Mouse (Mus musculus) layer of hippocampus, adult 9-11 months (tissue): ENCODE results near the gene Tpsg1.

ENCODE experiments used
- DNase-seq: peaks from one replicate; pipeline ENCODE4 v3.0.0; 2022

Tpsg1 gene

DNA sequence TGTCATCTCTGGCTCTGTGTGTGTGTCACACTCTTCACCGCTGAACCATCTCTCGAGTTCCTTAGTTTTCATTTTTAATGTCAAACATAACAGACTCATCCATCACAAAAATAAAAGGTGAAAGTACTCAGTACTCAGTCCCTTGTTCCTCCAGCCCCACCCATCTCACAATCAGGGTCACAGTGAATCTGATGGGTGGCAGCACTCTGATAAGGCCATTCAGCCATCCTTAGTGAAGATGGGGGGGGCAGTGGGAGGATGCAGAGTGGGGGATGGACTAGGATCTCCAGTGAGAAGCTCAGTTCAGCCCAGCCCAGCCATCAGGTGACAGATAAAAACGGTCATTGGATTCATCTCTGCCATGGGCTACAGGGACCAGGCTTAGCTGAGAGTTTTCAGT, at the start of gene Tpsg1:
Gene Tpsg1, plus strand, starts transcription at position 301 of the 400 bp plus-strand sequence.
- no peak for DNase-seq

DNA sequence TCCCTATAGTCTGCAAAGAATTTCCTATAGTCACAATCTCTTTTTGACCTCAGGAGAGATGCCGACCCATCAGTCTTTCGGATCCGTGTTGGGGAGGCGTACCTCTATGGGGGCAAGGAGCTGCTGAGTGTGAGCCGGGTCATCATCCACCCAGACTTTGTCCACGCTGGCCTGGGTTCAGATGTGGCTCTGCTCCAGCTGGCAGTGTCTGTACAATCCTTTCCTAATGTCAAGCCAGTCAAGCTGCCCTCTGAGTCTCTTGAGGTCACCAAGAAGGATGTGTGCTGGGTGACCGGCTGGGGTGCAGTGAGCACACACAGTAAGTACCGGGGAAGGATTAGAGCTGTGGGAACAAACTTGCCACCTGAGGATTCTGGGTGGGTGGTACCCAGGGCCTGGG, 48.3 kb upstream of the Tpsg1 start:
- no peak for DNase-seq

DNA sequence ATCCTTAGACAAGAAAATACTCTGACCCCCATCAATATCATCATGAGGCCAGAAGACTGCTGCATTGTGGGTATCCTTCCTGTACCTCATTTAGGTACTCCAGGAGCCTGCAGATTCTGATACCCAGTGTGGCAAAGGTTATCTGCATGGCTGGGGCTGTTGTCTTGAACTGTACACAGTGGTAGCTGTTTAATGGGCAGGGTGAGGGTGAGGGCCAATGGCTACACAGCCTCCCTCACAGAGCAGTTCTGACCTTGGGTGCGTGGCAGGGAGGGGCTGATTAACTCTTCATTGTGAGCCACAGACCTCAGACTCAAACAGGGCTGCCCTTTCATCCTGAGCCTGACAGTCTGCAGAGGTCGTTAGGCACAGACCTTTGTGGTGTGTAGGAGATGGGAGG, 46.1 kb upstream of the Tpsg1 start:
- DNase-seq, result no peak

DNA sequence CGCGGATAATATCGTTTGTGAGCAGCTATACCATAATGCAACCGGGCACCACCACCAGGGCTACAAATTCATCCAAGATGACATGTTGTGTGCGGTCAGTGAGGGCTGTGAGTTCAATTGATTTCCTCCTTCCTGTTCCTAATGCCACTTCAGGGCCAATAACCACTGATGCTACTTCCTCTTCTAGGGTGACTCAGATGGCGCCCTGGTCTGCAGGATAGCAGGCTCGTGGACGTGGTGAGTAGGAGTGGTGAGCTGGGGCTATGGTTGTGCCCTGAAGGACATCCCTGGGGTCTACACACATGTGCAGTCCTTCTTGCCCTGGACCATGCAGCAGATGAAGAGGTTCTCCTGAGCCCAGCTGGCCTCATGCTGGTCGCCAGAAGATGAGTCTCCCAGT, 36.8 kb upstream of the Tpsg1 start:
- DNase-seq, result no peak

DNA sequence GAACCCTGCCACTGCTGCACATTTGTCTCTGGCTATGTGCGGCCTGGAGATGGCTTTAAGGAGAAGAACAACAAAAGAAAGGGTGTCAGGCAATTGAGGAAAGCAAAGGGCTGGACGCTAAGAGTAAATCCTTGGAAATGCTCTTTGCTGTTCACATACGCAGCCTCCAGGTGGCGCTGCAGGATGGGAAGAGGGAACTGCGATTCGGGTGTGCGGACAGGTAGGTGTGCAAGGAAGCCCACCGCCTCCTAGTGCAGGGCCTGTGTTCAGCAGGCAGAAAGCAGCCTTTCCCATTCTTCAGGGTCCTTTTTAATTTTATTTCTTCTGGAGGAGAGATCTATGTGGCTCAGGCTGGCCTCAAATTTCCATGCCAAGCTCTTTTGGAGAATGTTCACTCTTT, 35.1 kb upstream of the Tpsg1 start:
- DNase-seq, result peak; percentile 26

DNA sequence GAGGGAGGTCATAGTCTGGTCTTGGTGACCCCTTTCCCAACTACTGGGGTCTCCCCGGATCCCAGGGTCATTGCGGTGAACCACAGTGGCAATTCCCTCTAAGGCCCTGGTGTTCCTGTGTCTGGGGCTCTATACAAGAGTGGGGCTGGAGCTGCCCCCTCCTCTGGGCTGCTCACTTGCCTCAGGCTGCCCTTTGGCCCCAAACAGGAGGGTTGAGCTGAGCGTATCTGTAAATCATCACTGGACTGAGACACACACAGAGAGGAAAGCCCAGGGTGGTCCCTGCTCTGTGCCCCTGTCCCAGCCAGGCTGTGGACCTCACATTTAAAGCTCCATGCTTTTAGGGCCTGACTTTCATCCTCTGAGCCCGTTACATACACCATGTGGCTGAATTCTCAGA, 30.9 kb upstream of the Tpsg1 start:
- no peak for DNase-seq

DNA sequence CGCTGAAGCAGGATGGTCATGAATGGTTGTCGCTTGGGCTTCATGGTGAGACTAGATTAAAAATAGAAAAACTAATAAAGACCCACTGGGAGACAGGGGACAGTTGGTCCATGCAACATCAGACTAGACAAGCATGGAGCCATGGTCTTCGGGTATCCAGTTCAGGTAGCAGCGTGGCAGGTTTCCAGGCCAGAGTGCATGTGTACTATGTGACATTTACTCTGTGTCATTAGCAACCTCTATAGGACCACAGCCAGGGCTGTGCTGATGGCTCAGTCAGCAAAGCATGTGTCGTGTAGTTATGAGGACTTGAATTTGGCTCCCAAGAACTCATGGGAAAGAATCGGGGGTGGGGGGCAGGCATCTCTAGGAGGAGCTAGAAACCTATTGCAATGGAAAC, 29.1 kb upstream of the Tpsg1 start:
- no peak for DNase-seq

DNA sequence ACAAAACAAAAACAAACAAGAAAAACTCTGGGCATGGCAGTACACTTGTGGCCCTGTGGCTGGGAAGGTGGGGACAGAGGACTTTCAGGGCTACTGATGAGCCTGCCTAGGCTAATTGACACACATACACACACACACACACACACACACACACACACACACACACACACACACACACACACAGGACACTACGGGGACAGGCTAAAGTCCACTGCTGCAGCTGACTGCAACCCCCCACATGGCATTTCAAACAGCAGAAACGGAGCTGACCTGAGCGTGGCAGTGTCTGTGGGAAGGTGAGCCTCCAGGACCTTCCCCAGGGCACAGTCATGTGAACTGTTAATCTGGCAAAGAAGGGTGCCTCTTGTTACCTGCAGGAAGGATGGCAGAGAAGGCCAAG, 27.6 kb upstream of the Tpsg1 start:
- DNase-seq, result no peak

DNA sequence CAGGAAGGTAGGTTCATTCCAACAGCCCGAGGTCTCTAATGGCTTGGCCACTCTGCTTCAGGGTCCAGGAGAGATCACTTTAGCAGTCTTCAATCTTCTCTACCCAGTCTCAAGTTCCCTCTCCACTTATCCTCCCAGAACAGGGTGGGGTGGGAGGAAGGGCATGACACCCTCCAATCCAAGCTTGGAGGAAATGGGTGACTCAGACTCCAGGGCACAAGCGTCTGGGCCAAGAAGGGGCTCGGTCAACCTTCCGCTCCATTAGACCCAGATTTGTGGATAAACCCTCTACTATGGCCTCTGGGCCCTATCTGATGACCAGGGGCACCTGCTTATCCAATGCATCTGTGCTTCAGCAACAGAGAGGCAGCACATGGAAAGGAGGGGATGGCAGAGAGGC, 23.6 kb upstream of the Tpsg1 start, which contains the start of gene Tpsab1:
Gene Tpsab1, minus strand, starts transcription at position 101 of the 400 bp plus-strand sequence.
- no peak for DNase-seq

DNA sequence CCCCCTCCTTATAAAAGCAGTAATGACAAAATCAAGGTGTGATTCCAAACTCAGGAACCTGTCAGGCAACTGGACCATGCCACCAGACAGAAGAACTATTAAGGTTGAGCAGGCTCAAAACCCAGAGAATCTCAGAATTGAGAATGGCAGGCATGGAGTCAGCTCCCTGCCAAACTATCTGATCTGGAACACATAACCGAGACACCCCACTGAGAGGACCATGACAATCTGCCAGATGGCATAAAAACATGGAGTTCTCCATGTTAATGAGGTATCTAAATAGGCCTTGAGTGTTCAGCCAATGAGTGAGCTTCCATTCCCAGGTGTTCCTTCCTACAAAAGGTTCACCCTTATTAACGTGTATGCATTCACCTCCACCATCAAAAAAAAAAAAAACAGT, 7.8 kb upstream of the Tpsg1 start:
- no peak for DNase-seq

DNA sequence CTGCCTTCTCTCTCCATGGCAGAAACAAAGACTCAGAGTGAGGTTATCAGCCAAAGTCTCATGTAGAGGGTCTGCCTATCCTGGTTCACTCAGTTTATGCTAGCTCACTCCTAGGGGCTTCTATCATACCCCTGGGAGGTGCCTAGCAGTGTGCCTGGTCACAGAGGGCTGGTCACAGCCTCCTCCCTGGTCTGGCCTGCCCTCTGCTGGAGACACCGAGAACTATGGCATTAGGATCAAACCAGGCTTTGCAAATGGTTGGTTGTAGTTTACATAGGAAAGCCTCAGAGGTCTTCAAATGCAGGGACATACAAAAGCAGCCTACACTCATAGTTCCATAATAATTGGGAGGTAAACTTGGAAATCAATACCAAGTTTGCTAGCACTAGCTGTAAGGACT, 5.3 kb upstream of the Tpsg1 start:
- no peak for DNase-seq

DNA sequence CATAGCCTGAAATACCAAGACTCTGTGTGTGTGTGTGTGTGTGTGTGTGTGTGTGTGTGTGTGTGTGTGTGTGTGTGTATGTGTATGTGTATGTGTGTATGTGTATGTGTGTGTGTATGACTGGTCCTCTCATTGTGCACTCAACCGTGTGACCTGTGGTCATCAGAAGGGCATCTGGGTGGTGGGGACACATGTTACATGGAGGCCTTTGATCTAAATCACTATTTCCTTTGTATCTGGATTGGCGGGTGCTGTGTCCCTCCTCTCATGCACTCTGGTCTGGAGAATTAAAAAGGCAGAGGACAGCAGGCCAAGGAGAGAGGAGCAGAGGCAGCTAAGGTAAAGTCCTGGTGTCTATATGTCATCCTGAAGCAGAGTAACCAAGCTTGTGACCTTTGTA, 3.1 kb upstream of the Tpsg1 start, which contains the start of gene Tpsb2:
Gene Tpsb2, plus strand, starts transcription at position 301 of the 400 bp plus-strand sequence.
- DNase-seq, result no peak

DNA sequence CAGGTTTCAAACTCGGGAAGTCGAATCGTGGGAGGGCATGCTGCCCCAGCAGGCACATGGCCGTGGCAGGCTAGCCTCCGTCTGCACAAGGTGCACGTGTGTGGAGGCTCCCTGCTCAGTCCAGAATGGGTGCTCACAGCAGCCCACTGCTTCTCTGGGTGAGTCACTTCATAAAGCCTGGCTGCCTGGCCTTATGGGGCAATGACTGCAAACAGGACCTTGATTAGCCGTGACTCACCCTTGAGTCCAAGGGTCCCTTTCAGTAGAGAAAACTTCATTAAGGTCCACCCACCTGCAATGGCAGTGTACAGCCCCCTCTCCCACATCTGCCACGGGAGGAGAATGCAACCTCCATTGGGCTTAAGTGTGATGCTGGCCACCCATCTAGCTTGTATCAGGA, 3.4 kb downstream of the Tpsg1 start:
- DNase-seq, result no peak

DNA sequence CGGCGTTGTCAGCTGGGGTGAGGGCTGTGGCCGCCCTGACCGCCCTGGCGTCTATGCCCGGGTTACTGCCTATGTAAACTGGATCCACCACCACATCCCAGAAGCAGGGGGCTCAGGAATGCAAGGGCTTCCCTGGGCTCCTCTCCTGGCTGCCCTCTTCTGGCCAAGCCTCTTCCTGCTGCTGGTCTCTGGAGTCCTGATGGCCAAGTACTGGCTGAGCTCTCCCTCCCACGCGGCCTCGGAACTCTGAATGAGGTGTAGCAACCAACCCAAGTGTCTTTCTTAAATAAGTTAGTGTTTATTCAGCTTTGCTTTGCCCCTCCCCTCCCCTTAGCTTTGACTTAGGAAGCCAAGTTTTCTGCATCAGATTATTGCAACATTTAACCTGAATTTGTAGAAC, 4.9 kb downstream of the Tpsg1 start:
- no peak for DNase-seq

DNA sequence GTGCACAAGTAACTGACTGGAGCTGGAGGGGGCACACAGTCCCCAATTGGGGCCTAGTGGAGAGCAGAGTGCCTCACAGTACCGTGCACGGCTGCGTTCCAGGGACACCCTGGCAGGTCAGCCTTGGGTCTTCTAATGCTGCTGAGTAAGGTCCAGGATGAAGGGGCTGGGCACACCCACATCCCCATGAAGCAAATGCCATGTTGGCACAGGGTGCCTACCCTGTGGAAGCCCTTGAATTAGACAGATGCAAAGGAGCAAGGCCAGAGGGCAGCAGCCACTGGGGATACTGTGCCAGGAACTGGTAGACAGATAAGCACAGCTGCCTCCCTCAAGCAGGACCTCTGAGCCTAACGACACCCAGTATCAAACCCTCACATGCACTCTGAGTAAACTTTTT, 25.5 kb downstream of the Tpsg1 start:
- no peak for DNase-seq

DNA sequence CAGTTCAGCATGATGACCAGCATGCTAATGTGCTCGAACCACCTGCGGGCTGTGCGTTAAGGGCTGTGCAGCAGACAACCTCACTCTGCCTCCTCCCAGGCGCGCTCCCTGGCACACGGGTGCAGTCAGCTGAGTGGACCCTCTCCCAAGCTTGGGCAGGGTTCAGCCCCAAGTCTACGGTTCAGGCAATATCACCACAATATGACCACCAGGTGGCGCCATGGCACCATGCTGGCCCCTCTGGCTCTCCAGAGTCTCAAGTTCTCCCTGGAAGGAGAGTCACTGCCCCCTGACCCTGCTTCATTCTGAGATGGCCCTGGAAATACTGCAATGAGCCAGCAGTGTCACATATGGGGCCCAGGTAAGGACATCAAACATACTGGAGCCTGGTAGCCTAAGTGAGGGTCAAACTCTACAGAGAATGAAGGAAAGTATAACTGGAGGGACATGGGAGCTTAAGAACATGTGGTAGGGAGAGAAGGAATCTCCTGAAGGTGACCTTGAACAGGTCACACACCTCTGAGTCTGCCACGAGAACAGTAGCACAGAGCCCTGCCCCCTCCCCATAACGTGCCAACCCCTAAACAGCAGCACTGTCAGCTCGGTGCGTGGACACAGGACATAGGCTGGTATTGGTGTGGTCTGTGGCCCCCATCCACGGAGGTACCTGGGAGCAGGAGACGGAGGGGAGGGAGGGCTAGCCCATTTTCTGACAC, 28.9 kb downstream of the Tpsg1 start:
- peak; percentile 55 for DNase-seq

DNA sequence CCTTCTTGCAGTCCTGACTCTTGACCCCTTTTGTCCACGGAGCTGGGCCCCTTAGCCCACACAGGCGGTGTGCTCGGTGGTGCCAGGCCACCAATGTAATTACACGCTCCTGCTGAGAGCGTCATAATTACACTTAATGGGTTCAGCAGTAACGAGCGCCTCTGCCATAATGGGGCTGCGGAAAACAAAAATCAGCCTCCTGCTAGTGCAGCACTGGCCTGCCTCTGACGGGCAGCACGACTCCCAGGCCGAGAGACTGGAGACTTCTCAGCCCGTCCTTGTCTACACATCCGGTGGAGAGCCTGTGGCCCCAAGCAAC, 29.4 kb downstream of the Tpsg1 start:
- no peak for DNase-seq

DNA sequence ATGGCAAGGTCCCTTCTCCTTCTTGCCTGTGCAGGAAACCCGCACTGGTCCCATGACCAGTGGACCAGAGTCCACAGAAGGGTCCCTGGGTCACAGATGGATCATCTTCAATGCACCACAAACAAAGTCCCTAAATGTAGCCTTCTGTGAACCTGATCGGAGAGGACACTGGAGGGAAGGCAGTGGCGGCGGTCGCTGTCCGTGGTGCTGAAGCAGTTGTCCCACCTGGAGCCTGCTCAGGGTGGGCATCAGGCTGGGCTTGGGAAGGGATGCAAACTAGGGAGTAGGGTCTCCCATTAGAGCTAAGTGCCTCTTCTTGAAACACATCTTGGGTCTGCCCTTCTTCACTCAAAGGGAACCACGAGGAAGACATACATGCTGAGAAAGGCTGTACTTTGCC, 31.4 kb downstream of the Tpsg1 start:
- no peak for DNase-seq

DNA sequence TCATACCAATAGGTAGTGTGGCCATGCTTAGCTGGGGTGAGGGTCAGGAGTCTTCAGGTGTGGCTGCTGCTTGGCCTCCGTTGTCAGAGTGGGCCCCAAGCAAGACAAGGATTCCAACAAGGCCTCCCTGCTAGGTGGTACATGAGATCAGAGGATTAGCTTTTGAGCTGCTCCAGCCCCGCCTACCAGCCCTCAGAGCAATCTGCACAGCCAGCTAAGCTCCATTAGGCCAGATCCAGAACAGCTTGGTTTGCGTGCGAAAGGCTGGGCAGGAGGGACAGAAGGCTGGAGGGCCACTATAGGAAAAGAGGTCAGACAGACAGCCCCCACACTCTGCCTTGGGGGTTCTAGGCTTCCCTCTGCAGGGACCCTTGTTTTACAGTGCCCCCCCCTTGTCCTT, 32.4 kb downstream of the Tpsg1 start:
- DNase-seq, result no peak

DNA sequence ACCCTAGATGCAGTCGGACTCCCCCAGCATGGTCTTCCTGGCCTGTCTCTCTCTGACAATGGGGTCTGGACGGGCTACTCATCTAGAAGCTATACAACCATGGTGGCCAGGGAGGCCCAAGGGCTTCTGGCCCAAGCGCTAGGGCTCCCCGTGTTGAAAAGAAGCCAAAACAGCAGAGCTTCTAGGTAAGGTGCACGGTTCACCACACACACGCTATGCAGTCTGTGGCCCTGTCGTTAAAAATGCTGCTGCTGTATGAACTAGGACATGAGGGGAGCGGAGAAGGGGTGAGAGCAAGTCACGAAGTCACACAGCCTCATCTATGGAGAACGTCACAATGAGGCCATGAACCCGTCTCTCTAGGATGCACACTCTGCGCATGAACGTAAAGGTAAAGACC, 33.2 kb downstream of the Tpsg1 start:
- no peak for DNase-seq

DNA sequence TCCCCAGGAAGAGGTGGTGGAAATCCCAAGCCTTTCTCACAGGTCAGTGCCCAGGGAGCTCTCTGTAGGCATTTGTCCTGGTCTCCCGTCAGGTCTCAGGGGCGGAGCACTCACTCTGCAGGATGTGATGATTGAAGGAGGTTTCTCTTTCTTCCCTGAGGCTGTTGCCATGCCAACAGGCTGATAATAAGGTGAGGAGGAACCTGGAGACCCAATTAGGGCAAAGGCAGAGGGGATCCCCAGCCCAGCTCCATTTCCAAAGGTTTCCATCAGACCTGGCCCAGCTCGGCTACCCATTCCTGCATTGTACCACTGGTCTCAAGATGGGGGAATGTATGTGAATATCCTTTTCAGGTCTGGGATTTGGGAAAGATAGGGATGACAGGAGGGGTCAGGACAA, 35.1 kb downstream of the Tpsg1 start:
- DNase-seq, result no peak

DNA sequence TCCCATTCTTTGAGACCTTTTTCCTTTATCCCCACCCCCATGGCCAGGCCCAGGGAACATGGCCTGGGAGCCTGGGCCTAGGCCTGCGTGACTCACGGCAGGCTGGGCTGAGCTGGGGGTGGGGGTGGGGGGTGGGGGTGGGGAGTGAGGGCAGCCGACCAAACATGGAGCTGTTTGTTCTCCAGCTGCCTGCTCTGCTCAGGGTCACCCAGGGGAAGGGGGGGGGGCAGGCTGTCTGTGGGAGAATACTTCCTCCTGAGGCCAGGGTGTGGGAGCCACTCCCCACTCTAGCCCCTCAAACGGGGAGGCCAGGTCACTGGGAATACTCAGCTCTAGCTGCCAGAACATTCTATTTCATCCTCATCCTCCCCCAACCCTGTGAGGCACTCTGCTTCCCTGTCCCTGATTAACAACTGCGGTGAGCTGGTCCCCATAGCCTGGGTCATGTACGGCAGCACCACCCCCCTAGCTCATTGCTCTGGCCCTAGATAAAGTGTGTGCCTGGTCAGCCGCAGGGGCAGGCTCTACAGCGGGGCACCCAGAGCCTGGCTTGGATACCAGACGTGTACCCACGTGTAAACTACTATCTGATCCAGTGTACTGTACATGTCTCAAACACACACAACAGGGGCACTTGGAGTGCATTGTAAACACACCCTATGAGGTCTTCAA, 36.3 kb downstream of the Tpsg1 start:
- no peak for DNase-seq

DNA sequence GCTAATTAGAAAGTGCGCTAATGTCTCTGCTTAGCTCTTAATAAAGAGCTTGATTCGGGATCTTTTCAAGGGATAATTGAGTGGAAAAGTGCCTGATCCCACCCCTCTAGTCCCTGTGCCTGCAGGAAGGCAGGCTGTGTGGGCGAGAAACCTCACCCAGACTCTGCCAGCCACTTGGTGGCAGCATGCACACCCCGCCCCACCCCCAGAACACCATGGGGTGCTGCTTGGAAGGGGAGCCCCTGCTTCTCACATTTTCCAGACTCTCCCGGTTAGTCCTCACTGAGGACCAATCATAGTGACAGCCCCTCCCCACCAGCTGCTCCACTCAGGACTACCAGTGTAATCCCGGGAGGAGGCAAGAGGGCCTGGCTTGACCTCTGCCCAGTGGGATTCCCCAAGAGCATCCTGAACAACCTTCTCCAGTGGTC, 37.0 kb downstream of the Tpsg1 start:
- DNase-seq, result peak; percentile 74

DNA sequence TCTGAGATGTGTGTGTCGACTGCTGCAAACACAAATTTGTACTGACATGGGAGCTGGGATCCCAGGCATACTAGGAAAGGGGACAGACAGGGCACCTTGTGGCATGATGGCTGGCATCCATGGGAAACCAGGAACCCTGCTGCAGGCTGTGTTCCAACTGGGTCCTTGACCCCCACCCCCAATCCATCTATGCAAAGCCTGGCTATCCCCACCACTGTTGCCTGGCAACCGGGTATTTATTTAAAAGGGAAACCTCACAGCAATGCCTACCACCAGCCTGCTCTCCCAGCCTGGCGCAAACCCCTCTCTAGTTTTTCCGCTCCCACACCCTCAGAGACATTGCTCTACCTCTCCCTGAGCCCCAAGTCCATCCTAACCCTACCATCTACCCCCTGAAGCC, 38.3 kb downstream of the Tpsg1 start:
- DNase-seq, result no peak
